Mouse (Mus musculus): Measurements from ENCODE around the gene Vps53.

GRCm38 (mm10) chr11:76015251-76015650 is 164.2 kb downstream of the Vps53 start:
- TF ChIP-seq CTCF (conservative IDR thresholded peaks at IDR 0.05; ENCODE audit: low read length) (no peak), NANOG (IDR thresholded peaks at IDR 0.05; ENCODE audit: borderline replicate concordance, low read length) (no peak)

Measured in E14TG2a.4 (cell line).